Mouse (Mus musculus): Measurements from ENCODE around the gene Fam198a.

GRCm38 (mm10) chr9:122027914-122028745, 77.3 kb downstream of the Fam198a start:
- TF ChIP-seq POLR2A (IDR thresholded peaks at IDR 0.05; ENCODE audit: extremely low read depth, insufficient read depth, low read length) (no peak), CTCF (IDR thresholded peaks at IDR 0.05; ENCODE audit: low read depth, low read length) (no peak)

Data from liver, adult 2 months (tissue).